Mouse (Mus musculus): ENCODE measurements around the gene Zfp974.
"Not testable (repeated sequence)": the region's sequence is repeated elsewhere in the genome, so short reads cannot be mapped to it uniquely, and the experiment has no call there.

The Zfp974 gene

DNA sequence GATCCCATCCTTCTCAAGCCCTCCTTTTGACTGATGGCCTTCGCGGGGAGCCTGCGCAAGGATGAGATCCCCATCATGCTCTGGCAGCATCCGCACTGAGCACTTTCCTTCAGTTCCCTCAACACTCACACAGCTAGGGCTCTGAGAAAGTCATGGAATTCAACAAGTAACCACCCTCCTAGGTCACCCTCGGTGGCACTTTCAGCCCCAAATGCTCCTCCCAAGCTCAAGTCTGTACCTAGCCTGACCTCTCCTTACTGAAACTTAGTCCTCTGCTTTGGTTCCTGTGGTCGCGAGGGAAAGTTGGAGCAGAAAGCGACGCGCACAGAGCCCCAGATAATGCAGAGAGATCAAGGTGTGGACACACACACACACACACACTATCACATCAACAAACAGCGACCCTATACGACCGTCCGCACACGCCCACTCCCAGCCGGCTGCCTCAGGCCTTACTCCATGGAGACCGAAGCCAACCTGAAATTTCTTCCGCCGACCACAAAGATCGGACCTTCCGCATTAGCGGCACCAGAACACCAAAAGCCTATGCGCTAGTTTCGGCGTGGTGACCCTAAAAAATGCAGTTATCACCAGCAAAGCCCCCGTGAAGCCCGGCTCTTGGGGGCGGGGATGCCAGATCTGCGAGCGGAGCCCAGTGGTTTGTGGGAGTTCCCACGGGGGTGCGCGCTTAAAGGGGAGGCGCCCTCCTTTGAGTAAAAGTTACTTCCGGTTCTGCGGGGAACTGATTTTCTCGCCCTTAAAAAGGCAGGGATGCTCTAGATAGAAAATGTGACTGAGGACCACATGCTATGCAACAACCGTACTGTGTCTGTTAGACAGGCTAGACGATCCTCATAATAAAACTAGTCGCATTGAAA, at the start of gene Zfp974:
TSS of gene Zfp974 (minus strand) at position 643 of the 878 bp plus-strand sequence.
- DNase-seq (ENCODE audit: low read depth): peak; percentile 23

DNA sequence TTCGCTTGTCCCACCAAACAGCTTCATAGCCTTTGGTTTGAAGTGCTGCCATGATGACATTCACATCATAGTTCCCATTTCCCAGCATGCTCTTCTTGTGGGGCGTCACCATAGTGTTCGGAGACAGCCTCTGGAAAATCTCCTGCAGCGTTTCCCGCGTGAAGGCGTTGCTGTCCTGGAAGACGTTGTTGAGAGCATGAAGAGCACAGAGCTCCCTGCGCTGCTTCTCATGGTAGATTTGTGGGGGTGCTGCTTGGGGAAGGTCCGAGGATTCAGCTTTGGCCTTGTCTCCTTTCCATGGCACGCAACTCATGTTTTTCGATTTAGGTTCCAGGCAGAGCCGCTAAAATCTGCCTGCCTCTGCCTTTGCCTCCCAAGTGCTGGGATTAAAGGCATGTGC, 20.2 kb upstream of the Zfp974 start:
- not testable (repeated sequence) for DNase-seq (ENCODE audit: low read depth)

DNA sequence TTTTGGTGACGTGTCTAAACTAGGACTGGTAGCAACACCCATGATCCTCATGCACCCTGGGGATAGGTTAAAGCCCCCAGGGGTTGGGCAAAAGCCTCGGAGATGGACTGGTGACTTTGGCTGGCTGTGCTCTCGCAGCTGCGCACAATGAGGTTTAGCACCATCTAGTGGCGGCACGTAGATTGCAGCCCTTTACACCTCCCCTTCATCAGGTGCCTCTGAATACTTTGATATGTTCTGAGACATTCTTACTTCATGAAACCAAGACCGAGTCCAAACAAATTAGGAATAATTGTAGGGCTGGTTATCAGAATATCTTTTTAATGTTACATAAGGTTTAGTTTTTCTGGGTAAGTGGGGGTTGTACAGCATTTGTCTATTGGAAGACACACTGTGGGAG, 12.6 kb upstream of the Zfp974 start:
- DNase-seq (ENCODE audit: low read depth): not testable (repeated sequence)

DNA sequence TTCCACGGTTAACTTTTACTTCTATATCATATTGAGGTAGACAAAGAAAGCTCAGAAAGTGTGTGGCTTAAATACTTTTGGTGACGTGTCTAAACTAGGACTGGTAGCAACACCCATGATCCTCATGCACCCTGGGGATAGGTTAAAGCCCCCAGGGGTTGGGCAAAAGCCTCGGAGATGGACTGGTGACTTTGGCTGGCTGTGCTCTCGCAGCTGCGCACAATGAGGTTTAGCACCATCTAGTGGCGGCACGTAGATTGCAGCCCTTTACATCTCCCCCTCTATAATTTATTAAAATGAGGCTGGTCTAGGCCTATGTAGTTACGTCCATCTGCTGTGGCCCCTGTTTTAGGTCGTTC, 4.5 kb upstream of the Zfp974 start:
- DNase-seq (ENCODE audit: low read depth): not testable (repeated sequence)

DNA sequence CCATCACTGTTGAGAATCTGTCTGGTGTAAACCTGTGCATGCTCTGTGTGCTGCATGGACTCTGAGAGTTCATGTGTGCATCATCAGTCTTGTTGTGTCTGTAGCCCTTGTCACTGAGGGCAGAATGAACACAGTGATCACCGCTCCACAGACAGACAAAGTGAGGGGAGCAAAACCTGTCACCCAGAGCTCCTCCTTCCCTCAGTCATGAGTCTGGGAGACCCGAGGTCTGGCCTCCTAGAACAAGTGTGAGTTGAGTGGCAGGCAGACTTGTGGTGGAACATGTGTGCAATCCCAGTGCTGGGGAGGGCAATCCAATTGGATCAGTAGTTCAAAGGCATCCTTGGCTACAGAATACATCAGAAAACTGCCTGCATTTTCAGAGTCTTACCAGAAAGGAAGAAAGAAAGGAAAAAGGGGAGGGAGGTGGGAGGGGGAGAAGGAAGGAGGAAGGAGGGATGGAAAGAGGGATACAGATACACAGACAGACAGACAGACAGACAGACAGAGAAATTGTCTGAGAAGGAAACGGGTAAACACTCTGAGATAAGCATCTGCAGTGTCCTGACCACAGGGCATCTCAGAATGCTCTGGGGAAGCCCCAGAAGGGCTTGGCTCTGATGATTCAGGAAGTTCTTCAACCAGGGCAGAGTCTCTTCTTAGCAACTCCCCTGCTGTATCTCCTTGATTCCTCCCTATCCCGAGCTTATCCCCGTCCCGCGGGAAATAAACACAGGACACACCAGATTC, 4.0 kb upstream of the Zfp974 start:
- peak; percentile 11 for DNase-seq (ENCODE audit: low read depth)

DNA sequence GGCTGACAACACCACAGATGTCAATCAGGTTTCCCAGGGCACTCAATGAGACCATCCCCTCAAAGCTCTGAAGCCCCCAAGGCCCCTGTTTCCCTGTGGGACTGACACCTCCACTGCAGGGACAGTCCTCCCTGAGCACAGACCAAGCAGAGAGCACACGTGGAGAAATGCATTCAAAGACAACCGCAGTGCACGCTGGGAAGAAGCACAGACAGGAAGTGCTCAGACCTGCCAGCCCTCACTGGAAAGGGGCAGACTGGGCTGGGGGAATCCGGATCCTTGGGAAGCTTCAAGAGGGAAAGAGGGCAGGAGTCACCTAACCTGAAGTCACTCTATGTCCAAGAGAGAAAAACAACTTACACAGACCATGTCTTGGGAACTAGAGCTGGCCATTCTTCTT, 2.2 kb downstream of the Zfp974 start:
- DNase-seq (ENCODE audit: low read depth): not testable (repeated sequence)

DNA sequence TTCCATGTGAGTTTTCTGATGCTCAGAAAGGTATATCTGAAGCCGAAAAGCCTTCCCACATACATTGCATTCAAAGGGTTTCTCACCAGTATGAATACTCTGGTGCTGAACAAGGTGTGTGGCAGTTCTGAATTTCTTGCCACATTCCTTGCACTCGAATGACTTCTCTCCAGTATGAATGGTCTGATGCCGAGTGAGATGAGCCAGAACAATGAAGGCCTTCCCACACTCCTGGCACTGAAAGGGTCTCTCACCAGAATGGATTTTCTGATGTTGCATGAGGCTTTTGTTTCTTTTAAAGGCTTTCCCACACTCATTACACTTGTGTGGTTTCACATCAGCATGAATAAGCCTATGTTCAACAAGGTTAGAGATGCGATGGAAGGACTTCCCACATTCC, 18.3 kb downstream of the Zfp974 start:
- DNase-seq (ENCODE audit: low read depth): not testable (repeated sequence)

DNA sequence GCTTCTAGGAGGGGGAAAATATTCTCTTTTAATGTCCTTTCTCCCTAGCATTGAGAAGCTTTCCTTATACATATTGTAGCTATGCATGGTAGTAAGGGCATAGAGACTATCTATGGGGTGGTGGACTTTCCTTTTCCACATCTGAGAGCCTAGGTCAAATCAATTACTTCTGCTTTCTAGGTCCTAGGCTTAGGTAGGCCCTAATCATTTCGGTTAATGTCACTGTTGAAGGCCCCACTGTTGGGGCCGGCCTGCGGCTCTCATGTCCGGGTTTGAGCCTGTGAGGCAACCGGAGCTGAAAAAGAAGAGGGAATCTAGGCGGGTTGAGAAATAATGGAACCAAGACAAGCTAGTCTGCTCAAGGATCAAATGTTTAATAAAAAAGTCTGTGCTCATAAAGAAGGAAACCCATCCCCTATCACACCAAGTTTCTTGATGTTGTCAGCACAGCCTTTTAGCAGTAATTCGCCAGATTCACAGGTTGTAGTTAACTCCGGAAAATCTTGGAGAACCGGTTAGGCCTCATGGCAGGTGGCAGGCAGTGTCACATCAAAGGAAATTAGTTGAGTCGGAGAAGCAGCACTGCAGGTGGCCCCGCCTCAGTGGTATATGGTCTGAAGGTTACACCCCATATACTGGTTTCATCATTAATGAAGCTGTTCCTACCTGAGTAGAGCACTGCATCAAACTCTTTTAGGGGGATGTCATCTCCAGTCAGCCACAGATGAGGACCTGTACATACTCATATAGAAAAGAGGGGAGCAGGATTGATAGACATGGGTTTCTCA, 24.0 kb downstream of the Zfp974 start:
- no peak for DNase-seq (ENCODE audit: low read depth)

DNA sequence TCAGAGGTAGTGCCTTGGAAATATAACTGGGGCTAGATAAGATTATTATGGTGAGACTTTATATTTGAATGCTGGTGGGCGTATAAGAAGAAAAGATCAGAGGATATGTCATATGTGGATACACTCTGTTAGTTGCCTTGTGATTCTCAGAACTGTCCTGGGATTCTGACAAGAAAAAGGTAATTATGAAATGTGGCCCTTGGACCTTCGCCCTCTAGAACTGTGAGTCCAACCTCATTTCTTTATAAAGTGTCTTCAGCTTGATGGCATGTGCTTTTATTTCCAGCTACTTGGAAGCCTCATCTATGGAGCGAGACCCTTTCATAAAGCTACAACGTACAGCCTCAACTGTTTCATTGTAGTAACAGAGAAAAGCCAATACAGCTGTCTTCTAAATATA, 28.7 kb downstream of the Zfp974 start:
- no peak for DNase-seq (ENCODE audit: low read depth)

DNA sequence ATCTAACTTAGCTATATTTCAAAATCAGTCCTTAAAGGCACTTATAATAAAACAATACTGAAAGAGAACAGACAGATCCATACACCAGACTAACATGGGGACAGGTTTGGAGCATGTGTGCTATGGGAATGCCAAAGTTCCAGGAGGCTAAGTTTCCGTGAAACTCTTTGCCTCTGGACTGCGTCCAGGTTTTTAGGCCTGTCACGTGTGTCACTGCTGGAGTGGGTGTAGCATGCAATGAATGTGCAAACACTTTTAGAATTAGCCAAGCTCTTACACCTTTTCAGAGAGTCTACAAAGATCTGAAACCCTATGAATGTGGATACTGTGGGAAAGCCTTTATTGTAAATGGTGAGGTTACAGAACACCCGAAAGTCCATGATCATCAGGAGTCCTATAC, 47.5 kb downstream of the Zfp974 start:
- DNase-seq (ENCODE audit: low read depth): no peak

DNA sequence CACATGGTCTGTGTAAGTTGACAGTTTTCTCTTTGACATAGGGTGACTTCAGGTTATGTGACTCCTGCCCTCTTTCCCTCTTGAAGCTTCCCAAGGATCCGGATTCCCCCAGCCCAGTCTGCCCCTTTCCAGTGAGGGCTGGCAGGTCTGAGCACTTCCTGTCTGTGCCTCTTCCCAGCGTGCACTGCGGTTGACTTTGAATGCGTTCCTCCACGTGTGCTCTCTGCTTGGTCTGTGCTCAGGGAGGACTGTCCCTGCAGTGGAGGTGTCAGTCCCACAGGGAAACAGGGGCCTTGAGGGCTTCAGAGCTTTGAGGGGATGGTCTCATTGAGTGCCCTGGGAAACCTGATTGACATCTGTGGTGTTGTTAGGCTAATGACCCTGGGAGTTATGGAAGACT, 66.7 kb downstream of the Zfp974 start:
- DNase-seq (ENCODE audit: low read depth): not testable (repeated sequence)

DNA sequence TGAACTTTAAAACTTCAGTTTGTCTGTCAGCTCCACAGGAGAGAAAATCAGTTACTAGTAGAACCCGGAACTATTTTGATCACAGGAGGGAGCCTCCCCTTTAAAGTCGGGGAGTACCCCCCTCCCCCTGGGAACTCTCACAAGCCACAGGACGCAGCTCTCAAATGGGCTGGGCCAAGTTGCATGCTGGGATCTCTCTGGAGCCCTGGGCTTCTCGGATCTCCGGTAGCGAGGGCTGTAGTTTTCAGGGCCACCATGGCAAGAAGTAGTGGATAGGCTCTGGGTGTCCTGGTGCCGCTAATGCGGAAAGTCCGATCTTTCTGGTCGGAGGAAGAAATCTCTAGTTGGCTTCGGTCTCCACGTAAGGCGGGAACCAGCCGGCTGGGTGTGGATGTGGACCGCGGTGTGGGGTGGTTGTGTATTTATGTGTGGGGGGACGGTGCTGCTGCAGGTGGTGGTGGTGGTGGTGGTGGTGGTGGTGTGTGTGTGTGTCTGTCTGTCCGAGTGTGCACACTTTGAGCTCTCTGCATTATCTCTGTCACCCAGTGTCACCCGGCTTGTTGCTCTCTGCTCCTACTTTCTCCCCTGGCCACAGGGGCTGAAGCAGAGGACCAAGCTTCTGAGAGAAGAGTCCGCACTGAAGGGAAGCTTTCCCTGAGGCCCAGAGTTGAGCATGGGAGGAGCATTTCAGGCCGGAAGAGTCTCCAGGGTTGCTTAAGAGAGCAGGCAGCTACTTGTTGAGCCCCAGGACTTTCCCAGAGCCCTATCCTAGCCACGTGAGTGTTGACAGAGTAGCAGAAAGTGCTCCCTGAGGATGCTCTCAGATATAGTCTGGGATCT, 68.6 kb downstream of the Zfp974 start:
- peak; percentile 59 for DNase-seq (ENCODE audit: low read depth)

DNA sequence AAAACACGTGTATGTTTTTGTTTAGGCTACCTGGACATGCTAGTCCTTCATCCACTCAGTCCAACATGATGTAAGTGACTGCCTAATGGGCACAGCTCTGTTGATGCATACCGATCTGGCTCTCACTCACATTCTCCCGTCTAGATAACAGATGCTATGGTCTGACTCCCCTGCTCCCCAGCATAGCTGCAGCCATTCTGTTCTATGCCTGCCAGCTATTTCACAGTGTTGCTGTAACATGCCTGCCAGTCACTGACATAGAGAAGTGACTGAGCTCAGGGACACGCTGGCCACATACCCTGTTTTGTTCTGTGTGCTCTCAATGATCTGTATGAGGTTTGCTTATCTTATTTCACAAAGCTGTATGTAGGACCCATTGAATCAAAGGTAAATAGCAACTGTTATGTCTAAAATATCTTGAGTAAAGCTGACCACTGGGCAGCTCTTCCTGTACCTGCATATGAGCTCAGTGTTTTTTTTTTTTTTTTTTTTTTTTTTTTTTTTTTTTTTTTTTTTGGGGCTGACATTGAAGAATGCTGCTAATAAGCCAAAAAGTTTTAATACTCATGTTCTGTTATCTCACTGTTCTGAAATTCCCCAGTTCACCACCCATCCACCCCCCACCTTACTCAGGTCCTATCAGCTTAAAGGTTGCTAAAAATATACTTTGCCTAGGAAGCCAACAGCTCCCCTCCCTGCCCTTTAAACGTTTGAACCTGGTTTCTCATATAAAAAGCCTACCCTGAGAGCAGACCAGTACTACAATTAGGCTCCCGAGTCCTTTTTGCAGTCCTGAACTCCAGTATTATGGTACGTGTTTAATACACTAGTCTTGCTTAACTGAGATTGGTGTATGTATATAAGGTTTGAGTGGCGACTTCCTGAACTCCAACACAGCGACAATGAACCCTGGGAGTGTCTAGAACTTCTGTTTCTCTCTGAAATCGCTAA, 69.7 kb downstream of the Zfp974 start:
- DNase-seq (ENCODE audit: low read depth): no peak

Data from fibroblast of lung, adult 2 months (primary cell).